Mouse (Mus musculus) limb, embryonic 11.5 days (tissue): ENCODE results near the gene 4930548H24Rik. TPM values are rescaled to one million over a fixed set of nuclear protein-coding genes. Genes with fewer than 3 reads are reported as not detected.
A peak's percentile ranks its signal among the peaks of the same experiment; 100 is the strongest.

ENCODE experiments used
- ATAC-seq: fragments of 200-750 bp; cut with Nextera tagmentation; 2 replicates; pipeline ENCODE4 v1.8.0; 2017; ENCODE audit warnings: low read depth; ENCODE audit not compliant: insufficient number of reproducible peaks, low FRiP score, low TSS enrichment
- DNase-seq: peaks from one replicate; pipeline ENCODE4 v3.0.0-alpha.2; 2015; ENCODE audit warnings: low spot score
- H3K27ac ChIP-seq: fragments of 300-500 bp; sonication (generic); replicated peaks from 2 replicates; pipeline ENCODE4 v1.5.1; 2014; ENCODE audit warnings: low read depth, mild to moderate bottlenecking, low read length
- H3K27me3 ChIP-seq: fragments of 300-500 bp; sonication (generic); 2 replicates; pipeline ENCODE4 v1.6.1; 2014; ENCODE audit warnings: mild to moderate bottlenecking, low read length, mixed read lengths; ENCODE audit not compliant: control insufficient read depth, insufficient read depth
- H3K36me3 ChIP-seq: fragments of 300-500 bp; sonication (generic); 2 replicates; pipeline ENCODE4 v1.6.1; 2014; ENCODE audit warnings: mild to moderate bottlenecking, low read length, moderate library complexity, mixed read lengths; ENCODE audit not compliant: control insufficient read depth, insufficient read depth
- H3K4me1 ChIP-seq: fragments of 300-500 bp; sonication (generic); 2 replicates; pipeline ENCODE4 v1.6.1; 2014; ENCODE audit warnings: low read length, mixed read lengths; ENCODE audit not compliant: control insufficient read depth, insufficient read depth
- H3K4me2 ChIP-seq: fragments of 300-500 bp; sonication (generic); 2 replicates; pipeline ENCODE4 v1.6.1; 2014; ENCODE audit warnings: low read depth, mild to moderate bottlenecking, moderate library complexity; ENCODE audit not compliant: severe bottlenecking
- H3K4me3 ChIP-seq: fragments of 300-500 bp; sonication (generic); 2 replicates; pipeline ENCODE4 v1.5.1; 2014; ENCODE audit warnings: low read depth, low read length
- H3K9ac ChIP-seq: fragments of 300-500 bp; sonication (generic); 2 replicates; pipeline ENCODE4 v1.6.1; 2014; ENCODE audit warnings: mild to moderate bottlenecking, low read length
- H3K9me3 ChIP-seq: fragments of 300-500 bp; sonication (generic); 2 replicates; pipeline ENCODE4 v1.6.1; 2016; ENCODE audit warnings: low read length; ENCODE audit not compliant: control insufficient read depth
- WGBS: fragments of 180-500 bp; shearing (Covaris S2); extraction: QIAGEN DNeasy Blood & Tissue Kit; methylation state at CpG from one replicate; pipeline ENCODE4 v1.1.7; 2014; 5-methylcytosine and 5-hydroxymethylcytosine counted together
- polyA plus RNA-seq: library from polyadenylated mRNA; unstranded; fragments of >200 nt; fragmentation: Nextera tagmentation; extraction: Ambion mirVana; gene quantifications from 2 replicates; pipeline ENCODE4 v1.2.1, GENCODE M21; 2014

The 4930548H24Rik gene
- polyA plus RNA-seq = not detected in 2 replicates

GRCm38 (mm10) chr5:31485440-31485839 lies at the start of gene 4930548H24Rik:
TSS of gene 4930548H24Rik (plus strand) at chr5:31485740.
- Histone ChIP-seq H3K27me3 (no peaks in the 10 kb centered on the region), H3K4me3 (no peak within 1 kb of the TSS), H3K9me3 (no peaks in the 10 kb centered on the region), H3K4me1 (no peaks in the 10 kb centered on the region), H3K36me3 (peaks cover 6% of the 10 kb centered on the region; the same call in 1 of the 2 replicates), H3K27ac (no peak within 1 kb of the TSS), H3K4me2 (no peak within 1 kb of the TSS), H3K9ac (no peak within 1 kb of the TSS)
- ATAC-seq (no peak), DNase-seq (no peak)
- WGBS = 98% methylated on average over 3 of the region's 3 CpGs

DNA sequence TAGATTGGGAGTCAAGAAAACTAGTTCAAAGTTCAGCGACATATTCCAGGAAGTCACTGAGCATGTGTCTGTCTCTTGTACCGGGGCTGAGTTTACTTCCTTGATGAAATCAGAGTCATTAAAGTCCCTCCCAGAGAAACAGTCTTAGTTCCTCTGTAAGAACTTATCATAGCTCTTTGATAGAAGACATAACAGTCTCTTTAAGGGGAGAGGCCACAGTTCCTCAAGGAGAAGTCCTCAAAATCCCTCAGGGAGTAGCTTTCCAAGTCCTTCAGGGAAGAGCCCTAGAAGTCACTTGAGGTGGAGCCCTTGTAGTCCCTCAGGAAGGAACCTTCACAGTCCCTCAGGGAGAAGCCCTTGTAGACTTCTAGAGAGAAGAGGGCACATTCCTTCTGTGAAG lies 34.2 kb upstream of the 4930548H24Rik start:
- DNase-seq (no peak), ATAC-seq (no peak)
- Histone ChIP-seq H3K9me3 (no peaks in the 10 kb centered on the region), H3K9ac (no peak overlapping the region), H3K4me2 (no peak overlapping the region; the same call in 1 of the 2 replicates), H3K4me1 (0 out of 2 replicates have a peak, but pooled peaks cover 2% of the 10 kb centered on the region), H3K36me3 (no peaks in the 10 kb centered on the region), H3K4me3 (no peak overlapping the region), H3K27me3 (no peaks in the 10 kb centered on the region), H3K27ac (no peak overlapping the region)
- WGBS = 90% methylated on average over 2 of the region's 2 CpGs

GRCm38 (mm10) chr5:31451878-31452561 lies 33.5 kb upstream of the 4930548H24Rik start, which contains the start of gene Zfp512:
TSS of gene Zfp512 (plus strand) at chr5:31452431.
- 7% methylated on average over 23 of the region's 23 CpGs for WGBS
- peak within 1 kb of the TSS; percentile 75 for H3K4me2 ChIP-seq
- peak within 1 kb of the TSS; percentile 43 for H3K4me3 ChIP-seq
- H3K36me3 ChIP-seq = no peaks in the 10 kb centered on the region
- DNase-seq = peak; percentile 96
- 0 out of 2 replicates have a peak, but pooled peaks cover 2% of the 10 kb centered on the region for H3K4me1 ChIP-seq
- no peak within 1 kb of the TSS for H3K27ac ChIP-seq
- no peaks in the 10 kb centered on the region for H3K27me3 ChIP-seq
- H3K9ac ChIP-seq = peak within 1 kb of the TSS; percentile 56
- peak; percentile 99 for ATAC-seq
- H3K9me3 ChIP-seq = no peaks in the 10 kb centered on the region

GRCm38 (mm10) chr5:31452562-31452878 lies 33.0 kb upstream of the 4930548H24Rik start:
- H3K27me3 ChIP-seq = no peaks in the 10 kb centered on the region
- ATAC-seq = peak; percentile 44; the same call in 1 of the 2 replicates
- WGBS = 0% methylated on average over 11 of the region's 11 CpGs

DNA sequence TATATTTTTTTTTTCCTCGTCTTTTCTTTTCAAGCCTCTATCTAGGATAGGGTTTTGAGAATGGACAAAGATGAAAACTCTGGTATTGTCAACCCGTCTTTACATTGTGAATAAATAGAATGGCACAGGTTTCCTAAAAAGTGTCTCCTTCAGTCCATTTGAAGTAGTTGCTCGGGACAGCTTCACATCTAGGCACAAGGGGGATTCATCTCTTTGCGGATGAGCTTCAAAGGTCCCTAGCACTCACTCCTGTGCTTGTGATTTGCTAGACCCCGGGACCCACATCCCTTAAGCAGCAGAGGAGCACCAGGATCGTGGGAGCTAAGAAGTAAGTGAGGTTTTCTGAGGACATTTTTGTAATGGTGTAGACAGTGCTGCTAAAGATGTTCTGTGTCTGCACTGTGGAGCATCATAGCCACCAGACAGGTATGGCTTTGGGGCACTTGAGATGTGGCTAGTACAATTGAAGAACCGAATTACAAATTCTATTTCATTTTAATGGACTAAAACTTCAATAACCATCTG lies 32.6 kb upstream of the 4930548H24Rik start:
- no peaks in the 10 kb centered on the region for H3K36me3 ChIP-seq
- 17% methylated on average over 7 of the region's 7 CpGs for WGBS

More at GRCm38 (mm10) chr5:31452562-31452878, 33.0 kb upstream of the 4930548H24Rik start:
- peak overlapping the region; percentile 75; the same call in 1 of the 2 replicates for H3K4me2 ChIP-seq
- peak overlapping the region; percentile 53; the same call in 1 of the 2 replicates for H3K9ac ChIP-seq
- no peaks in the 10 kb centered on the region for H3K36me3 ChIP-seq
- peak overlapping the region; percentile 43 for H3K4me3 ChIP-seq
- no peak overlapping the region for H3K27ac ChIP-seq
- DNase-seq = no peak
- no peaks in the 10 kb centered on the region for H3K9me3 ChIP-seq
- 0 out of 2 replicates have a peak, but pooled peaks cover 2% of the 10 kb centered on the region for H3K4me1 ChIP-seq

GRCm38 (mm10) chr5:31467798-31468197 lies 17.7 kb upstream of the 4930548H24Rik start:
- Histone ChIP-seq H3K9ac (no peak overlapping the region), H3K27ac (no peak overlapping the region), H3K9me3 (no peaks in the 10 kb centered on the region), H3K36me3 (peaks cover 14% of the 10 kb centered on the region), H3K4me1 (no peaks in the 10 kb centered on the region), H3K4me3 (no peak overlapping the region), H3K4me2 (no peak overlapping the region), H3K27me3 (no peaks in the 10 kb centered on the region)
- ATAC-seq = no peak
- DNase-seq = no peak
- over 99% methylated on average over 3 of the region's 3 CpGs for WGBS

More for the DNA sequence above, 32.6 kb upstream of the 4930548H24Rik start:
- H3K27me3 ChIP-seq = no peaks in the 10 kb centered on the region
- no peak overlapping the region for H3K27ac ChIP-seq
- peak overlapping the region; percentile 43 for H3K4me3 ChIP-seq
- DNase-seq (no peak), ATAC-seq (no peak)
- peak overlapping the region; percentile 75 for H3K4me2 ChIP-seq
- peak overlapping the region; percentile 56; the same call in 1 of the 2 replicates for H3K9ac ChIP-seq
- H3K4me1 ChIP-seq = 0 out of 2 replicates have a peak, but pooled peaks cover 2% of the 10 kb centered on the region
- no peaks in the 10 kb centered on the region for H3K9me3 ChIP-seq

DNA sequence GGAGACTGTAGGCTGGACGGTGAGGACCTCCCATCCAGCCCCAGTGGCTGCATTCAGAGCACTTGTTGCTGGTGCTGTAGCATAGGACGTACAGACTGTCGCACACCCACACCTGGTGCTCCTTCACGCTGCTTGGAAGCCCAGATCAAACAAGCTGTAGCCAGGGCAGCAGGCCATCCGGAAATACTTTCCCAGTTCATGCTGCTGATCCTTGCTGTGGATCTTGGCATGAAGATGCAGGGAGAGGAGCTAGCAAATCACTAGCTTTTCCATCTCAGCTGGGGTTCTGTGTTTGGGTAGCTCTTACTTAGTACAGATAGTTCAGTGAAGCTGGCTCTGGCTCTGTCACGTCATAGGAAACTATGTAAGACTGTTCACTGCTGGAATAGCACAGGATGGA lies 15.8 kb upstream of the 4930548H24Rik start:
- H3K36me3 ChIP-seq = peaks cover 26% of the 10 kb centered on the region
- no peak overlapping the region for H3K4me2 ChIP-seq
- no peak for DNase-seq

DNA sequence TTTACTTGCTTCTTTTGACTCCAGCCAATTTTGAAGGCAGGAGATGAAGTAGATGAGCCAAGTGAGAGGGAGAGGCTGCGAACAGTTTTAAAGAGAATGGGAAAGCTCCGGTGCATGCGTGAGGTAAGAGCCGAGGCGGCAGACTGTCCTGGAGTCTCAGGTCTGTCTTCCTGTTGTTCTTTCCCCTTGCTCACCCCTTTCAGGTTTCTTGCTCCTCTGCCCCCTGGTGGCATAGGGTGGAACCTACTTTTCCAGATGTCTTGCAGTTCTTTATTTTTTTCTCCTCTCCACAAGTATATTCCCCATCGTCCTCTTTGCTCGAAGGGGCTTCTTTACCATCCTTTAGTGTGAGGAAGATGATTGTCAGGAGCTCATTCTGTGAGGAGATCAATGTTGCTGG lies 15.2 kb upstream of the 4930548H24Rik start:
- H3K4me1 ChIP-seq = no peaks in the 10 kb centered on the region
- H3K4me2 ChIP-seq = no peak overlapping the region
- 78% methylated on average over 7 of the region's 7 CpGs for WGBS
- H3K27me3 ChIP-seq = no peaks in the 10 kb centered on the region
- peaks cover 26% of the 10 kb centered on the region for H3K36me3 ChIP-seq
- no peaks in the 10 kb centered on the region for H3K9me3 ChIP-seq
- H3K4me3 ChIP-seq = no peak overlapping the region
- DNase-seq = peak; percentile 69
- no peak overlapping the region for H3K27ac ChIP-seq
- no peak overlapping the region for H3K9ac ChIP-seq
- no peak for ATAC-seq

More for the DNA sequence above, 15.8 kb upstream of the 4930548H24Rik start:
- no peaks in the 10 kb centered on the region for H3K27me3 ChIP-seq
- no peak overlapping the region for H3K27ac ChIP-seq
- H3K4me1 ChIP-seq = no peaks in the 10 kb centered on the region
- H3K9ac ChIP-seq = no peak overlapping the region
- 93% methylated on average over 6 of the region's 6 CpGs for WGBS
- no peak overlapping the region for H3K4me3 ChIP-seq
- ATAC-seq = no peak
- H3K9me3 ChIP-seq = no peaks in the 10 kb centered on the region
